Mouse (Mus musculus): ENCODE measurements around the gene Lpar2.

Lpar2 gene

DNA sequence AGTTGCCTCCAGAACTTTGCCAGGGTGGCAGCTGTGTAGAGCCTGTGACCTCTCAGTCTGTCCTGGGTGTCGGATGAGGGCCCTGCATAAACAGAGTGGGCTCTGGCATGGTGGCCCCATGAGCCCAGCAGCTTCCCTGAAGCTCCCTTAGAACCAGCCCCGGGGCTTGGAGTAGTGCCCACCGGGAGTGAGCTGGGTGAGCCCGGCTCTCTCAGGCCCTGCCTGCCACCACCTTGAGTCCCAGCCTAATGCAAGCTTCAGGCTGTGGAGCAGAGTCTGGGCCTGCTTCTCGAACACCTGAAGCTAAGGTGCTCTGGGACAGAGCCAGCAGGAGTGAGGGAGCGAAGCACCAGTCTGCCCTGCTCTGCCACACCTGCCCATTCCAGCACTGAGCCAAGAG, 48.7 kb downstream of the Lpar2 start:
- DNase-seq = no peak

DNA sequence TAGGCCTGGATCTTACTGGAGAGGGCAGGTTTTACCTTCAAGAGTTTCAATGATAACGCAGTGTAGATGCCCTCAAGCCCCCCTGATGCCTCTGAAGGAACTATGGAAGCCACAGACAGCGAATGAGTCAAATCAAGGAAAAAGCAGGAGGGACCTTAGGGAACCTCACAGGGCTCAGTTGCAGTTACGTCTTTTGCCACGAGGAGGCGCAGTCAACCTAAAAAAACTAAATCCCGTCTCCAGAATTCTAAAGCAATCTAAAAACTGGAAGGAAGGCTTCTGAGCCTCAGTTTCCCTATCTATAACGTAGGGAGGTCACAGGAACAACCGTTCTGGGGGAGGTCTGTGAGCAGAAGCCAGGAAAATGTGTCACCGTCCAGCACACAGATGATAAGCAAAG, 51.9 kb downstream of the Lpar2 start:
- DNase-seq = peak; percentile 56

DNA sequence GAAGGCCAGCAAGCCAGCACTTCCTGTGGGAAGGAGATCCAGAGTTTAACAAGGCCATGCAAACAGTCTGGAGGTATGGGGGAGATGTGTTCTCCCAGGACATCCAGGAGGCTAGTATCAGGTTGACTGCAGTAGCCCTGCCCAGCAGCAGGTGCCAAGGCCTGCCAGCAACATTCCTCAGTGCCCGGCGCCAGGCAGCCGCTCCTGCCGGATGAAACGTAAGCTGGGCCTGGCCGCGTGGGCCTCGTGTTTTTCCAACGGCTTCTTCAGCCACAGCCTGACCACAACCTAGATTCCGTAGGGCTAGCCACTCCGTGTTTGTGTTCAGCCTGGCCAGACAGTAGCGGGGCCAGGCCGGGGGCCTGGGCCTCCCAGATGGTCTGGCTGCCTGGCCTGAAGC, 52.4 kb downstream of the Lpar2 start:
- DNase-seq = no peak

DNA sequence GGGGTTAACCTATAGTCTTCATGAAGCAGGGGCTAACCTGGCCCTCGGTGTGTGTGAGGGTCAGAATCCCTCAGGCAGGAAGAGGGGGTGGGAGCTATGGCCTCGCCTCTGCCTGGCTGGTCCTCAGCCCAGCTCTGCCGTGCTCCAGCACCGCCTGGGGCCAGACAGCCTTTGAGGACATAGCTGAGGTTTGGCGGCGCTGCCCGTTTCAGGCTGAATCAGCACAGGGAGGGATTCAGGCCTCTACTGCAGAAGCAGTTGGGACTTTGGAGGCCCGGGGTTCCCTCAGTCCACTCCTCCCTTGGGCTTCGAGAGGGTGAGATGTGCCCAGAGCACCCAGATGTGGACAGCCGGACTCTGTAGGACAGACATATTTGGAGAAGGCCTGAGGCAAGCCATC, 53.9 kb downstream of the Lpar2 start:
- no peak for DNase-seq

DNA sequence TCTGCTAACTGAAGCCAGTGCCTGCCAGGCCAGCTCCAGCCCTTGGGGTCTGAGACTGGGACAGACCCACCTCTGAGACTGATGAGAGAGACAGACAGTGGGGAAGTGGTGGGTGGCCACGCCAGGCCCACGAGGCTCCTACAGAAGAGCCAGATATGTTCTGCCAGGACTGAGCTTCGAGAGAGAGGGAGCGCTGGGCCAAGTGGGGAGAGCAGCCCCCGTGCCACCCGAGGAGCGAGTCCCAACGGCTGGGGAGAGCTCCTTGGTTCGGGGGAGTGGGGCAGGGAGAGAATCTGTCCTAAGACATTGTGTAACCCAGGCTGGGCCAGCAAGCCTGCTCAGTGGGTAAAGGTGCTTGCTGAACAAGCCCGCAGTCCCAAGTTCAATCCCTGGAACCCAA, 54.7 kb downstream of the Lpar2 start:
- DNase-seq = no peak

DNA sequence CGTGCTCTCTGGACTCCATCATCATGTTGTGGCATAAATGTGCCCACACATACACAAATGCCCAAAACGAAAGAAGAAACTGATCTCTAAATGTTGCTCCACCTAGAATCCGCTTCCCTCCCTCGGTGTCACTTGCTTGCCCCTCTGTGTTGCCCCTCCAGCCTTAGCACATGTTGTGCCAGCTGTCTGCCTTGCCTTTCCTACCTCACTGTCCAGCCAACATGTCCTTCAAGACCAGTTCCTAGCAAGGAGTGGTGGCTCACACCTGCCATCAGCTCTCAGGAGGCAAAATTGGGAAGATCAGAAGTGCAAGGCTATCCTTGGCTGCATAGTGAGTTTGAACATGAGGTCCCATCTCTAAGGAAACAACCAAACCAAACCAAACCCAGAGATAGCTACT, 55.2 kb downstream of the Lpar2 start:
- DNase-seq = no peak

DNA sequence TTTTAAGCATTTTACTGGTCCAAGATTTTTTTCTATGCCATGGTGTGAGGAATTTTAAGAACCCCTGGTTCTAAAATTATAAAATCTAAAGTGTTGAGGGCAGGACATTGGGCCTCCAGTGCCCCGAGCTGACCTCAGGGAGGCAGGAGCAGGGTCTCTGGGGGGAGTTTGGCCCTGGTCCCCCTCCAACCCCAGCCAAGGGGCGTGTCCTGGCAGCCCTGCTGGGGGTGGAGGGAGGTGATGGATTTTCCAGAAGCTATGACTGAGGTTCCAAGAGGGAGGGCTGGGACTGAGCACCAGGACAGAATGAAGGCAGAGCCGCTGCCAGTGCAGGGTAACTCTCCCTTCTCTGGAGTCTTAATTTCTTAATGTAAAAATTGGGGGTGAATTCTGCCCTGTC, 55.8 kb downstream of the Lpar2 start:
- DNase-seq = no peak

DNA sequence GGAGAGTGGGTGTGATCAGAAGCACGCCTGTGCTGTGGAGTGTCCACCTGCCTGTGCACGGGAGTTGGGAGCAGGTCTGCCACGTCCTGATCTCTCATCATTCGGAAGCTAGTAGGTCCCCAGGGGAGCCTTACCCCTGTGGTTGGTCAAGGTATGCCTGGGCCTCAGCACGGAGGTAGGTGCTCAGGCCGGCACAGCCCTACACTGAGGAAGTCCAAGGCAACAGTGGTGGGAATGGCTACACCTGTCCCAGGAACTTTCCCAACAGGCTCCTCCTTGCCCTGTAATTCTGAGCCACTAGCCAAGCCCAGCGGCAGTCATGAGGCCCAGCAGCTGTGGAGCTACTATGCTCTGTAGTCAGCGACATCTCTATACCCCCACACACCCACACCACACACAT, 57.4 kb downstream of the Lpar2 start:
- no peak for DNase-seq
